Mouse (Mus musculus): ENCODE data around the gene Olfr348.

The Olfr348 gene

DNA sequence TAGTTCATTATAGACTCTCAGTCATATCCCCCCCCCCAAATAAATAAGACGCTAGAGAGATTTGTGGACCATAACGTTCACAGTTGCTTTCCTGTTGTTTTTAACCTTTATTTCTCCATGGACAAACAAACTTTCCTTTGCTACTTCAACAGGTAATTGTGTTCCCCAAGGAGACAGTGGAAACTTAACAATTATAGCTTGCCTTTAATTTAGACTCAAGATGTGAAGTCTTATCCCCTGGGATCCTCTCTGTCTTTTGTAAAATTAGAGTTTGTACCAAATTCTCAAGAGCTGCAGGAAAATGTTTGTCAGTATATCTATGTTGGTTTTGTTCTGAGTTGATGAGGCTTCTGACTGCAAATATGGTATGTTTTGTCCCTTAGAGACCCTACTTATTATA is at the start of gene Olfr348:
TSS of gene Olfr348 (plus strand) at position 301 of the 400 bp plus-strand sequence.
- no peak for DNase-seq (ENCODE audit: inconsistent age in 2 of 2, low spot score in 1 of 2)

DNA sequence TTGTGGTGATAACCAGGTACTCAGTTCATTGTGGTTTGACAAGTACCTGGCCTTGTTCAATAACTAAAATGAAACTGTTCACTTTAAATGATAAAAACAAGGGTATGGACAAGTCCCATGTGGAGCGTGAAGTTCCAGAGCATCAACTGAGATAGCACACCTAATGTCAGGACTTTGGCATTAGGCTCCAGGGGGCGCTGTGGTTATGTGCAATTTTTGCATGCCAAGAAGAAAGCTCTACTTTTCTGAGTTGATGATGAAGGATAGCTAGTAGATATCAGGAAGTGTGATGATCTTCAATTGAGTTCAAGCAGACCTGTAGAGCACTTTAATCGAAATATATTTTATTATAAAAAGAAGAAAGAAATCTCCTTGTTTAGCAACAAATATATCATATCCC is 47.9 kb upstream of the Olfr348 start:
- DNase-seq (ENCODE audit: inconsistent age in 2 of 2, low spot score in 1 of 2), result peak in 1 of 2 experiments; percentile 26

- no peak for DNase-seq (ENCODE audit: inconsistent age in 2 of 2, low spot score in 1 of 2)
Observed at GRCm38 (mm10) chr2:36790238-36790637, 6.2 kb downstream of the Olfr348 start, which contains the start of gene Olfr50. Gene Olfr50 (plus strand): TSS chr2:36790538.

GRCm38 (mm10) chr2:36816932-36817331 is 32.9 kb downstream of the Olfr348 start, which contains the start of gene Olfr3:
Gene Olfr3 (minus strand): TSS chr2:36817032.
- DNase-seq (ENCODE audit: inconsistent age in 2 of 2, low spot score in 1 of 2), result no peak

Measured in adrenal gland, adult (tissue).